Mouse (Mus musculus): ENCODE measurements around the gene Dcun1d2.

GRCm38 (mm10) chr8:13293677-13294470, 5.9 kb upstream of the Dcun1d2 start:
- TF ChIP-seq CTCF (IDR thresholded peaks at IDR 0.05; ENCODE audit: low read depth, low read length) = no peak
- TF ChIP-seq POLR2A (IDR thresholded peaks at IDR 0.05; ENCODE audit: extremely low read depth, insufficient read depth, low read length) = no peak
